ENCODE assay signal across 28 mouse cellular contexts in the genomic region with DNA sequence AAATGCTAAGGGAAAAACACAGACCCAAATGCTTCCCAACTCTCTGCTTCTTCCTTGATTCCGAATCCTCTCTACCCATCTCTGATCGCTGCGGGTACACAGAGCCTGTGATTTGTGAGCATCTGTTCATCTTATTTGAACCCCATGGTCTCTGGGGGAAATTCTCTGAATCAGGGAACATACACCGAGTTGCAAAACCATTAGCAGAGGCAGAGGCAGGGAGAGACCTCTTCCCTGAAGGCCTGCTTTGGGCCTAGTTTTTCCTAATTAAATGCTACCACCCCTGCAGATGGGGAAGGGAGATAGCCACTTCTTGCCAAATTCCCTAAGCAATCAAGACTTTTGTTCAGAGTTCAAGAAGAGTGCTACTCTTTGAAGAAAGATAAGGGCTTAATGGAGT.
DNase-seq lines count a peak whose midpoint lies in the region; ATAC-seq and TF ChIP-seq lines count a peak whose summit lies in the region.
"Had no signal": no experiment of that assay in that cellular context is flagged by ENCODE, and none has a peak within 500 bp of the region (broad histone marks: within the 10 kb centered on the region; RNA-seq: fewer than 3 reads in every experiment).

No protein-coding gene starts in this region.

- no peak overlapping the region for H3K4me3 ChIP-seq in embryonic facial prominence, embryonic 14.5 days (ENCODE audit: low read depth, low read length)
- no peak overlapping the region for H3K4me3 ChIP-seq in embryonic facial prominence, embryonic 10.5 days
- H3K4me3 ChIP-seq in midbrain, embryonic 12.5 days: no peak overlapping the region
- no peak overlapping the region for H3K4me3 ChIP-seq in midbrain, embryonic 11.5 days (ENCODE audit: low read depth, low read length)
- H3K4me3 ChIP-seq: embryonic facial prominence, embryonic 12.5 days; embryonic facial prominence, embryonic 15.5 days; erythroblast, embryonic 14.5 days; forebrain, embryonic 10.5 days; forebrain, embryonic 12.5 days had no signal

- no peak for TF ChIP-seq CTCF in brain, embryonic 14.5 days (IDR thresholded peaks at IDR 0.05; ENCODE audit: borderline replicate concordance, extremely low read depth, insufficient read depth, insufficient read length)

- WGBS in embryonic facial prominence, embryonic 14.5 days: 69% methylated on average over 4 of the region's 4 CpGs
- 77% methylated on average over 4 of the region's 4 CpGs for WGBS in embryonic facial prominence, embryonic 10.5 days
- 62% methylated on average over 4 of the region's 4 CpGs for WGBS in midbrain, embryonic 12.5 days
- 72% methylated on average over 4 of the region's 4 CpGs for WGBS in midbrain, embryonic 11.5 days

- no peak overlapping the region for H3K27ac ChIP-seq in embryonic facial prominence, embryonic 14.5 days (replicated peaks; ENCODE audit: low read depth, low read length)
- no peak overlapping the region for H3K27ac ChIP-seq in embryonic facial prominence, embryonic 10.5 days (replicated peaks)
- peak overlapping the region; percentile 36; the same call in 1 of the 2 replicates for H3K27ac ChIP-seq in midbrain, embryonic 12.5 days (replicated peaks)
- no peak overlapping the region for H3K27ac ChIP-seq in midbrain, embryonic 11.5 days (ENCODE audit: low read depth, low read length)
- H3K27ac ChIP-seq: embryonic facial prominence, embryonic 12.5 days; embryonic facial prominence, embryonic 15.5 days; forebrain, embryonic 10.5 days; forebrain, embryonic 12.5 days had no signal

- H3K4me1 ChIP-seq in embryonic facial prominence, embryonic 14.5 days (ENCODE audit: control insufficient read depth, insufficient read depth, low read length): peaks cover 11% of the 10 kb centered on the region; the same call in 1 of the 2 replicates
- no peaks in the 10 kb centered on the region for H3K4me1 ChIP-seq in embryonic facial prominence, embryonic 10.5 days
- H3K4me1 ChIP-seq in midbrain, embryonic 12.5 days: peaks cover 9% of the 10 kb centered on the region
- peaks cover 5% of the 10 kb centered on the region for H3K4me1 ChIP-seq in midbrain, embryonic 11.5 days (ENCODE audit: control insufficient read depth, insufficient read depth, low read length)
- H3K4me1 ChIP-seq: embryonic facial prominence, embryonic 12.5 days; embryonic facial prominence, embryonic 15.5 days had no signal

- no peaks in the 10 kb centered on the region for H3K36me3 ChIP-seq in embryonic facial prominence, embryonic 14.5 days (ENCODE audit: control insufficient read depth, insufficient read depth, low read length)
- H3K36me3 ChIP-seq in embryonic facial prominence, embryonic 10.5 days (replicated peaks): no peaks in the 10 kb centered on the region
- H3K36me3 ChIP-seq in midbrain, embryonic 12.5 days: no peaks in the 10 kb centered on the region
- H3K36me3 ChIP-seq in midbrain, embryonic 11.5 days (ENCODE audit: control insufficient read depth, insufficient read depth, low read length): no peaks in the 10 kb centered on the region
- H3K36me3 ChIP-seq: embryonic facial prominence, embryonic 12.5 days; embryonic facial prominence, embryonic 15.5 days; forebrain, embryonic 10.5 days; forebrain, embryonic 12.5 days; G1E had no signal

- DNase-seq in embryonic facial prominence, embryonic 14.5 days (ENCODE audit: low spot score): peak; percentile 44
- DNase-seq in embryonic facial prominence, embryonic 10.5 days (ENCODE audit: low spot score): no peak
- DNase-seq in midbrain, embryonic 11.5 days (ENCODE audit: low spot score, missing footprints): no peak
- DNase-seq in brain, embryonic 14.5 days (ENCODE audit: low read depth): peak; percentile 56
- DNase-seq: adrenal gland, adult 8-10 months; adrenal gland, postnatal 14 days; adrenal gland, postnatal 36 days; B cell, adult 2 months; cerebellum, adult 11 months; cerebellum, adult 18-20 months; cerebellum, adult 8-10 months; cerebellum, adult 9-11 months; cerebellum, postnatal 14 days; cerebellum, postnatal 36 days; embryo, embryonic 11 days had no signal

- H3K9me3 ChIP-seq in embryonic facial prominence, embryonic 14.5 days (ENCODE audit: control insufficient read depth, low read length): no peaks in the 10 kb centered on the region
- H3K9me3 ChIP-seq in embryonic facial prominence, embryonic 10.5 days: no peaks in the 10 kb centered on the region
- H3K9me3 ChIP-seq in midbrain, embryonic 12.5 days: no peaks in the 10 kb centered on the region
- H3K9me3 ChIP-seq in midbrain, embryonic 11.5 days (ENCODE audit: control insufficient read depth, low read length): no peaks in the 10 kb centered on the region
- H3K9me3 ChIP-seq: embryonic facial prominence, embryonic 12.5 days; embryonic facial prominence, embryonic 15.5 days; forebrain, embryonic 10.5 days; forebrain, embryonic 12.5 days had no signal

- no peak overlapping the region for H3K9ac ChIP-seq in embryonic facial prominence, embryonic 14.5 days (ENCODE audit: low read depth, low read length)
- H3K9ac ChIP-seq in midbrain, embryonic 12.5 days (replicated peaks): no peak overlapping the region
- no peak overlapping the region for H3K9ac ChIP-seq in midbrain, embryonic 11.5 days (ENCODE audit: low read length)
- H3K9ac ChIP-seq: embryonic facial prominence, embryonic 12.5 days; embryonic facial prominence, embryonic 15.5 days; forebrain, embryonic 12.5 days had no signal

- ATAC-seq in embryonic facial prominence, embryonic 14.5 days (ENCODE audit: low read depth): no peak
- no peak for ATAC-seq in midbrain, embryonic 12.5 days (ENCODE audit: low FRiP score, low read depth)
- no peak for ATAC-seq in midbrain, embryonic 11.5 days (ENCODE audit: low FRiP score)
- ATAC-seq: activated CD4-positive, CD25-positive, alpha-beta regulatory T cell, adult 4 months; CD4-positive, CD25-positive, alpha-beta regulatory T cell, adult 4 months; forebrain, embryonic 14.5 days; forebrain, embryonic 16.5 days; Patski had no signal

- no peak overlapping the region for H3K4me2 ChIP-seq in embryonic facial prominence, embryonic 14.5 days (ENCODE audit: low read depth, low read length)
- H3K4me2 ChIP-seq in midbrain, embryonic 12.5 days (replicated peaks): no peak overlapping the region
- no peak overlapping the region for H3K4me2 ChIP-seq in midbrain, embryonic 11.5 days
- H3K4me2 ChIP-seq: embryonic facial prominence, embryonic 12.5 days; embryonic facial prominence, embryonic 15.5 days; forebrain, embryonic 12.5 days had no signal

- H3K27me3 ChIP-seq in embryonic facial prominence, embryonic 14.5 days (replicated peaks; ENCODE audit: control insufficient read depth, insufficient read depth, low read length): no peaks in the 10 kb centered on the region
- H3K27me3 ChIP-seq in embryonic facial prominence, embryonic 10.5 days (replicated peaks; ENCODE audit: low read depth, poor library complexity, severe bottlenecking): no peaks in the 10 kb centered on the region
- no peaks in the 10 kb centered on the region for H3K27me3 ChIP-seq in midbrain, embryonic 12.5 days
- H3K27me3 ChIP-seq in midbrain, embryonic 11.5 days (ENCODE audit: control insufficient read depth, insufficient read depth, low read length): no peaks in the 10 kb centered on the region
- H3K27me3 ChIP-seq: CH12.LX; embryonic facial prominence, embryonic 12.5 days; embryonic facial prominence, embryonic 15.5 days; forebrain, embryonic 12.5 days; Patski had no signal

- TF ChIP-seq POLR2A in brain, embryonic 14.5 days (IDR thresholded peaks at IDR 0.05; ENCODE audit: borderline replicate concordance, extremely low read depth, insufficient read depth, insufficient read length, poor library complexity, severe bottlenecking): no peak

Comparison
In these comparisons a context has a peak if more than half of its experiments do, and no peak if none do; other contexts are left out.
1. DNase-seq: peak in embryonic facial prominence, embryonic 14.5 days (single experiment) and brain, embryonic 14.5 days (single experiment); none in embryonic facial prominence, embryonic 10.5 days (single experiment) and midbrain, embryonic 11.5 days (single experiment).